Mouse (Mus musculus) forebrain, postnatal 0 days (tissue): ENCODE measurements around the gene Mfn1. TPM values are rescaled to one million over a fixed set of nuclear protein-coding genes. Genes with fewer than 3 reads are reported as not detected.
A peak's percentile ranks its signal among the peaks of the same experiment; 100 is the strongest.

Experiments
- ATAC-seq: fragments of 200-750 bp; cut with Nextera tagmentation; 2 replicates; pipeline ENCODE4 v1.8.0; 2017; ENCODE audit warnings: mild to moderate bottlenecking, moderate library complexity
- DNase-seq: peaks from one replicate; pipeline ENCODE4 v3.0.0-alpha.2; 2015
- H3K27ac ChIP-seq: fragments of 300-500 bp; sonication (generic); 2 replicates; pipeline ENCODE4 v1.5.1; 2014; ENCODE audit warnings: low read depth, mild to moderate bottlenecking, antibody characterized with exemption, low read length, moderate library complexity, mixed read lengths
- H3K27me3 ChIP-seq: fragments of 300-500 bp; sonication (generic); 2 replicates; pipeline ENCODE4 v1.6.1; 2014; ENCODE audit warnings: mild to moderate bottlenecking, low read length, mixed read lengths; ENCODE audit not compliant: insufficient read depth
- H3K36me3 ChIP-seq: fragments of 300-500 bp; sonication (generic); 2 replicates; pipeline ENCODE4 v1.6.1; 2014; ENCODE audit warnings: mild to moderate bottlenecking, moderate library complexity; ENCODE audit not compliant: insufficient read depth
- H3K4me1 ChIP-seq: fragments of 300-500 bp; sonication (generic); 2 replicates; pipeline ENCODE4 v1.6.1; 2014; ENCODE audit warnings: antibody characterized with exemption; ENCODE audit not compliant: insufficient read depth
- H3K4me2 ChIP-seq: fragments of 300-500 bp; sonication (generic); 2 replicates; pipeline ENCODE4 v1.6.1; 2014; ENCODE audit warnings: low read depth, mild to moderate bottlenecking, moderate library complexity
- H3K4me3 ChIP-seq: fragments of 300-500 bp; sonication (generic); 2 replicates; pipeline ENCODE4 v1.5.1; 2014; ENCODE audit warnings: low read depth, low read length, mixed read lengths
- H3K9ac ChIP-seq: fragments of 300-500 bp; sonication (generic); 2 replicates; pipeline ENCODE4 v1.6.1; 2014; ENCODE audit warnings: mild to moderate bottlenecking
- H3K9me3 ChIP-seq: fragments of 300-500 bp; sonication (generic); 2 replicates; pipeline ENCODE4 v1.6.1; 2016; ENCODE audit warnings: low read length
- CTCF ChIP-seq: sonication (generic); IDR thresholded peaks from 2 replicates; pipeline ENCODE4 v1.5.1; 2016; ENCODE audit warnings: antibody characterized with exemption, control low read depth, low read depth
- WGBS: fragments of 180-500 bp; shearing (Covaris S2); extraction: QIAGEN DNeasy Blood & Tissue Kit; methylation state at CpG from one replicate; pipeline ENCODE4 v1.1.7; 2014; 5-methylcytosine and 5-hydroxymethylcytosine counted together
- polyA plus RNA-seq: library from polyadenylated mRNA; unstranded; fragments of >200 nt; fragmentation: Nextera tagmentation; extraction: Ambion mirVana; gene quantifications from 2 replicates; pipeline ENCODE4 v1.2.1, GENCODE M21; 2015
- total RNA-seq: library from RNA; depleted of rRNA; stranded (reverse); fragments of >200 nt; gene quantifications from 2 replicates; pipeline ENCODE4 v1.2.3, GENCODE M21; 2014

Mfn1 gene
- total and polyA plus RNA-seq, 2 experiments from 2014 or later, result 30.1 to 52.6 TPM

DNA sequence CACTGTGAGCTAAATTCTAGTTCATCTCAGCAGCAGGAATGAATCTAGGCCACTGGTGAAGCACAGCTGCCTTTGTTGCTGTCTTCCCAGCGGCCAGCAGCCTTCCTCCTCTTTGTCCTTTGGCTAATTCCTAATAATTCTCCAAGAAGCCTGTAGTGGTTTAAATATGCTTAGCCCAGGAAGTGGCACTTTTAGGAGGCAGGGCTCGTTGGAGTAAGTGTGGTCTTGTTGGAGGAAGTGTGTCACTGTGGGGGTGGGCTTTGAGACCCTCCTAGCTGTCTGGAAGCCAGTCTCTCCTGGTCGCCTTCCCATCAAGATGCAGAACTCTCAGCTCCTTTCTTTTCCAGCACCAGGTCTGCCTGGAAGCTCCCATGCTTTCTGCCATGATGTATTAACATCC lies 23.4 kb upstream of the Mfn1 start:
- H3K4me1 ChIP-seq, result no peaks in the 10 kb centered on the region
- H3K27ac ChIP-seq, result no peak overlapping the region
- DNase-seq (no peak), ATAC-seq (no peak)
- H3K4me3 ChIP-seq, result no peak overlapping the region
- no peaks in the 10 kb centered on the region for H3K9me3 ChIP-seq
- no peak overlapping the region for H3K4me2 ChIP-seq
- no peak overlapping the region for H3K9ac ChIP-seq
- no peaks in the 10 kb centered on the region for H3K27me3 ChIP-seq
- H3K36me3 ChIP-seq, result no peaks in the 10 kb centered on the region
- 67% methylated on average over 3 of the region's 3 CpGs for WGBS
- TF ChIP-seq CTCF, result no peak

DNA sequence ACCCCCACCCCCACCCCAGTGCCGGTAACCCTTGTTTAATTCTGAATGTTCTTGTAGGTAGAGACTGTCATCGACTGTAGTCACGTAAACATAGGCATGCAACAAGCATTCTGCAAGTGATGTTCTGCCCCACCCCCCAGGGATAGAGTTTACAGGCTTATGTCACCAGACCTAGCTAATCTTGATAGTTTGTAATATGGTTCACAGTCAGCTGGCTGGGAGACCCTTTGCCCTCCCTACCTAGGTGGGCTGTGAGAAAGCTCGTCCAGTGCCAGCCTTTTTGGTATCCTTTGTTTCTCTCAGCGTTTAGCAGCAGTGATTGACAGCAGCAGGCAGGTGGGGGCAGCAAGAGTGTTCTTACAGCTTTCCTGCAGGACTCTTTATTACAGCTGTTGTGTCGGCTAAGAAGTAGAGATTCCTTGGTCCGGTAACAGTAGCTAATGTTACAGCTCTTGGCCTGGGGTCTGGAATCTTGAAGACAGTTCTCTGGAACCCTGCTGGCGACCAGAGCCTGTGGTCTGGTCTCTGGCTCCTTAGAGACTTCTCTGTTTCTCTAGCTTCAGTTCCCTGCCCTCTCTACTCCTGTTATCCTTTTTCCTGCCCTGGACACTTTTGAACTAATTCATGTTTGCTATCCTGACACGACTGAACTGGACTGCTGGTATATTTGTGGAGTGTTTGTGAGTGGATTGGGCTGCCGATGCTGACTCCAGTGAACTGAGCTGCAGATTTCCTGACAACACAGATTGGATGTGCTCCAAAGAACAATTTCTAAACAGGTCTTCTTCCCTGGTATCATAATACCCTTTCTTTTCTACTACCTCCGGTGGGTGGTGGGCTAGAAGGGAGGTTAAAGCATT lies 22.7 kb upstream of the Mfn1 start:
- H3K4me3 ChIP-seq, result no peak overlapping the region
- H3K36me3 ChIP-seq, result no peaks in the 10 kb centered on the region
- H3K4me1 ChIP-seq, result peaks cover 4% of the 10 kb centered on the region
- no peak overlapping the region for H3K9ac ChIP-seq
- H3K27ac ChIP-seq, result no peak overlapping the region
- ATAC-seq (no peak), DNase-seq (no peak)
- H3K27me3 ChIP-seq, result no peaks in the 10 kb centered on the region
- no peak overlapping the region for H3K4me2 ChIP-seq
- 56% methylated on average over 11 of the region's 11 CpGs for WGBS
- H3K9me3 ChIP-seq, result no peaks in the 10 kb centered on the region
- no peak for TF ChIP-seq CTCF

GRCm38 (mm10) chr3:32508666-32509324 lies 20.5 kb upstream of the Mfn1 start:
- ATAC-seq (peak; percentile 59), DNase-seq (peak; percentile 89)
- TF ChIP-seq CTCF, result peak; percentile 86
- 0 out of 2 replicates have a peak, but pooled peaks cover 3% of the 10 kb centered on the region for H3K36me3 ChIP-seq
- H3K9me3 ChIP-seq, result no peaks in the 10 kb centered on the region
- WGBS, result 3% methylated on average over 17 of the region's 17 CpGs
- H3K4me2 ChIP-seq, result peak overlapping the region; percentile 74
- 0 out of 2 replicates have a peak overlapping the region, but pooled peaks have one; percentile 4 for H3K4me3 ChIP-seq
- no peak overlapping the region for H3K9ac ChIP-seq
- H3K4me1 ChIP-seq, result peaks cover 16% of the 10 kb centered on the region
- no peak overlapping the region for H3K27ac ChIP-seq
- H3K27me3 ChIP-seq, result no peaks in the 10 kb centered on the region

- H3K4me1 ChIP-seq, result peaks cover 16% of the 10 kb centered on the region
- ATAC-seq (peak; percentile 60; the same call in 1 of the 2 replicates), DNase-seq (peak; percentile 46)
- no peak for TF ChIP-seq CTCF
- H3K4me2 ChIP-seq, result peak within 1 kb of the TSS; percentile 74
- H3K27ac ChIP-seq, result peak within 1 kb of the TSS; percentile 70
- WGBS, result 7% methylated on average over 24 of the region's 24 CpGs
- H3K4me3 ChIP-seq, result peak within 1 kb of the TSS; percentile 71
- no peaks in the 10 kb centered on the region for H3K9me3 ChIP-seq
- no peaks in the 10 kb centered on the region for H3K27me3 ChIP-seq
- H3K36me3 ChIP-seq, result 0 out of 2 replicates have a peak, but pooled peaks cover 3% of the 10 kb centered on the region
- peak within 1 kb of the TSS; percentile 96 for H3K9ac ChIP-seq
These were observed 19.5 kb upstream of the Mfn1 start, which contains the start of gene Zfp639 for GRCm38 (mm10) chr3:32509496-32510374. Gene Zfp639 (plus strand): TSS chr3:32510259.

DNA sequence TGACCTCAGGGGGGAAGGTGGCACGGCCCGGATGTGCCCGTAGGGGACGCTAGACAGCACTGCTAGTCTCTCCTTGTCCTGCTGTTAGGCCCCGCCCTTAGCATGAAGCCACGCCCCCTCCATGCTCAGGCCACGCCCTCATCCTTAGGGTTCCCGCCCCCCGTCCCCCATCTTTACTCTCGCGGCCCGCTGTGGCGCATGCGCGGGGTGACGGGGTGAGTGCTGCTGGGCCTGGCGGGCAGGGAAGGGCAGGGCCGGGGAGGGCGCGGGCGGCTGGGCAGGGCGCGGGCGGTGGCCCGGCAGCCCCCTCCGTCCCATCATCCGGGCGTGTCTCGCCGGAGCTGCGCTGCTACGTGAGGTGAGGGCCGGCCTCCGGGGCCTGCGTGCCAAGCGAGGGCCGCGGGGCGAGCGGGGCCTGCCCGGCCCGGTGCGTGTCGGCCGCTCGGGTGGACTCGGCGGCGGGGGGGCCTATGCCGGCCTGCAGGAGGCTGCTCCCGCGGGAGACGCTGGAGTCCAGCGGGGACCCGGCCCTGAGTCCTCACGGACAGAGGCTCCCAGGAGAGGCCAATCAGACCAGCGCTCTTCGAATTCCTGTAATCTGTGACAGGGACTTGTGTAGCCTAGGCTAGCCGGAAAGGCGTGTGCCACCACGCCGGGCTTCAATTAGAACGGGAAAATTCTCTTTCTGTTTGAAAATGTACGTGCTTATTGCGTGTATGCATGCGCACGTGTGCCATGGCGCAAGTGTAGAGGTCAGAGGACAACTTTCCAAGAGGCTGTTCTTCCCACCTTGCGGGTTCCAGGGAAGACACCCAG lies 18.7 kb upstream of the Mfn1 start:
- peak overlapping the region; percentile 74 for H3K4me2 ChIP-seq

GRCm38 (mm10) chr3:32511191-32511550 lies 18.1 kb upstream of the Mfn1 start:
- ATAC-seq (no peak), DNase-seq (no peak)
- TF ChIP-seq CTCF, result no peak
- H3K4me2 ChIP-seq, result peak overlapping the region; percentile 74
- peak overlapping the region; percentile 96 for H3K9ac ChIP-seq
- no peaks in the 10 kb centered on the region for H3K9me3 ChIP-seq
- peaks cover 11% of the 10 kb centered on the region for H3K36me3 ChIP-seq
- WGBS, result 4% methylated on average over 13 of the region's 13 CpGs
- H3K27me3 ChIP-seq, result no peaks in the 10 kb centered on the region
- H3K27ac ChIP-seq, result no peak overlapping the region; the same call in 1 of the 2 replicates
- peak overlapping the region; percentile 71 for H3K4me3 ChIP-seq
- peaks cover 16% of the 10 kb centered on the region for H3K4me1 ChIP-seq

More for the DNA sequence above, 18.7 kb upstream of the Mfn1 start:
- Histone ChIP-seq H3K36me3 (0 out of 2 replicates have a peak, but pooled peaks cover 5% of the 10 kb centered on the region), H3K9ac (peak overlapping the region; percentile 96), H3K4me3 (peak overlapping the region; percentile 71), H3K27ac (peak overlapping the region; percentile 70), H3K27me3 (no peaks in the 10 kb centered on the region), H3K9me3 (no peaks in the 10 kb centered on the region), H3K4me1 (peaks cover 16% of the 10 kb centered on the region)
- ATAC-seq (peak; percentile 91), DNase-seq (peak; percentile 94)
- 1% methylated on average over 69 of the region's 69 CpGs for WGBS
- peak; percentile 82 for TF ChIP-seq CTCF
